Mouse (Mus musculus): ENCODE data around the gene Kxd1.
"Not testable (repeated sequence)": the region's sequence is repeated elsewhere in the genome, so short reads cannot be mapped to it uniquely, and the experiment has no call there.

Kxd1 gene

DNA sequence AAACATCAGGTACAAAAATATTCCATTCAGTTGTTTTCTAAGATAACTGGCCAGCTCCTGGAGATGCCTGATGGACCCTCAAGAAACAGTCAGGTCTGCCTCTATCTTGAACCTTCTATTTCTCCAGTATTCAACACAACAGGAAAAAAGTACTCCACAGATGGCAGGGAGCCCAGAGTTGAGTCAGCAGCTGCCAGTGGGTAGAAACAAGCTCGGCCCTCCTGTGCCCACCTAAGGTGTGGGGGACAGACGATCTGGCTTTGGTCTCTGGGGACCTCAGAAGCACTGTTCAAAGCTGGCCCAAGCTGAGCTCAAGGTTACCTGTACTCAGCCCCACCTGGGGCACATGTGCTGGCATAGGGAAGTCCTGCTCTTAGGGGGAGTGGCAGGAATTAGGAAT is 14.3 kb downstream of the Kxd1 start:
- no peak for DNase-seq (ENCODE audit: low read depth, low spot score)

DNA sequence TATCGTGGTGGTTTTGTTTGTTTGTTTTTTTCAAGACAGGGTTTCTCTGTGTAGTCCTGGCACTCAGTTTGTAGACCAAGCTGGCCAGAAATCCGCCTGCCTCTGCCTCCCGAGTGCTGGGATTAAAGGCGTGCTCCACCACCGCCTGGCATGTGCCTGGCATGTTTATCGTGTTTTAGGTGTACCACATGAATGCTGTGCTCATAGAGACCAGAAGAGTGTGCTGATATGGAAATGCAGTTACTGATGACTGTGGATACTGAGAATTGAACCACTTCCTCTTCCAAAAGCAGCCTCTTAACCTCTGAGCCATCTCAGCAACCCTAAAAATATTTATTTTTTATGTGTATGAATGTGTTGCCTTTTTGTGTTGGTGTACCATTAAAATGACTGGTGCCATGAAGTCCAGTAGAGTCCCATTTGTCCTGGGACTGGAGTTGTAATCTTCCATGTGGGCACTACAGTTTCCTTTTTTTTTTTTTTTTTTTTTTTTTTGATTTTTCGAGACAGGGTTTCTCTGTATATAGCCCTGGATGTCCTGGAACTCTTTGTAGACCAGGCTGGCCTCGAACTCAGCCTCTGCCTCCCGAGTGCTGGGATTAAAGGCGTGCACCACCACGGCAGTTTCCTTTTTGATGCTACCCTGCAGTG is 15.4 kb downstream of the Kxd1 start:
- no peak for DNase-seq (ENCODE audit: low read depth, low spot score)

DNA sequence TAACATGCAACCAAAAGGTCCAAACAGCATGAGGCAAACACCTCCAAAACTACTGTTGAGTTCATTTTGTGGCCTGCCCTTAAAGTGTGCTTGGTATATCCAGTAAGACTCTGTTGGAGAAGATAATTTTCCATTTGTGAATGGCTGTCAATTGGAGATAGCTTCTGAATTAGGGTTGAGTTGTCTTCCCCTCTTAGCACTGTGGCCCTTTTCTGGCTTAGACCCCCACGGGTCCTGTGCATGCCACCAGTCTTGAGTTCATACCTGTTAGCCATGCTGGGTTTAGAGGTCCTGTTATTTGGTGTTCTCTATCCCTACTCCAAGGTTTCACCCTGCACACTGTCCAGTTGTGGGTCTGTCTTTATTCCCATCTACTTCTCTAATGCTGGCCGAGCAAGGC is 16.0 kb downstream of the Kxd1 start:
- no peak for DNase-seq (ENCODE audit: low read depth, low spot score)

DNA sequence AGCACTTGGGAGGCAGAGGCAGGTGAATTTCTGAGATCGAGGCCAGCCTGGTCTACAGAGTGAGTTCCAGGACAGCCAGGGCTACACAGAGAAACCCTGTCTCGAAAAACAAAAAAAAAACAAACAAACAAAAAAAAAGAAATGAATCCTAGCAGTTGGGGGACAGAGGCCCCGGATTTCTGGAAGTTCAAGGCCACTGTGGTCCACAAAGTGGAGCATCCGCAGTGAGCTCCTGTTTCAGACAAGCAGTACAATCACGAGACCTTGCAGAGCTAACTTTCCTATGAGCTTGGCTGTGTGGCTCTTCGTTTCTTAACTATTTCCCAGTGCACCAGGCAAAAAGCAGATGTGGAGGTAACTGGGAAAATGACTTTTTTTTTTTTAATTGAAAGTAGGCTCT is 16.6 kb downstream of the Kxd1 start:
- not testable (repeated sequence) for DNase-seq (ENCODE audit: low read depth, low spot score)

DNA sequence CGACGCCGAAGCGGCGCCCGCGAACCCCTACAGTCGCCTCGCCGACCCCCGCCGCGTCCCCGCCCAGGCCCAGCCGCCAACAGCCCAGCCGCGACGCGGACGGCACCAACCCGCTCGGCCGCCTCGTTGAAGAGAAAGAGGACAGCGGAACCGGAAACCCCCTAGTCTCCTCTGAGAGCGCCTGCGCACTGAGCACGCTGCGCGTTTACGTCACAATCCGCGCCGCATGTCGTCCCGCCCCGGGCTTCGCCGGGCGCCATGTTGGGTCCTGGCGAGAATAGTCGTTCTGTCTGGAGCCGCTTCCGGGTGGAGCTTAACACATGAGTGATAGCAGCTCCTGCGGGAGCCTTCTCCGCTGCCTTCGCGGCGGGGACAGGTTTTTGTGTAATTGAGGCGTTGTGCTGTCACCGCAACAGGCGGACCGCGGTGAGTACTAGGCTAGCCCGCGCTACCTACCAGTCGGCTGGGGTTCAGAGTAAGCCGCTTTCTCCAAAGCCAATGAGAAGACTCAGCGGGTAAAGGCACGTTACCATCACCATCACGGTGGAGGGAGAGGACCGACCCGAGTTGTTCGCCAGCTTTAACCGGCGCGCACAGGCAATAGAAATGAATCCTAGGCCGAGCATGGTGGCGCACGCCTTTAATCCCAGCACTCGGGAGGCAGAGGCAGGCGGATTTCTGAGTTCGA is 17.4 kb downstream of the Kxd1 start, which contains the start of gene Uba52:
Gene Uba52 (minus strand): TSS at position 574 of the 688 bp plus-strand sequence.
- DNase-seq (ENCODE audit: low read depth, low spot score): peak; percentile 96

DNA sequence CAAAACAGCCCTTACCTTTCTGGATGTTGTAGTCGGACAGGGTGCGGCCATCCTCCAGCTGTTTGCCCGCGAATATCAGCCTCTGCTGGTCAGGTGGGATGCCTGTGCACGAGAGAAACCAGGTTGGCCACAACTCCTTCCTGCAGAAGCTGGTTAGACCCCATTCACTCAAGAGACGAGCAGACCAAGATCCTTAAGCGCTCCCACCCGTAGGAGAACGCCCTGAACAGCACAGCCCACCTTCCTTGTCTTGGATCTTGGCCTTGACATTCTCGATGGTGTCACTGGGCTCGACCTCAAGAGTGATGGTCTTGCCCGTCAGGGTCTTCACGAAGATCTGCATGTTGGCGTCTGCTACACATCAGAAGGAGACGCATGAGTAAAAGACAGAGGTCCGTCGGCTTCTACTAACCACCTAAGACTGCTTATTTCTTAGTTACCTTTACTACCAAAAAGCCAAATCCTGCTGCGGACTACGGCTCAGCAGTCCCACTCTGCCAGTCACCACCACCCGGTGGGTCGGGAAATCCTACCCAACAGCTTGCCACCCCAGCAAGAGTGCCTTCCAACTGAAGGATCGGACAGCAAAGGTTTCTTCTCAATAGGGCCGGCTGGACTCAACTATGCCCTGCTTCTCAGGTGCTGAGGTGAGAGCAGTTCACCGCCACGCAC is 18.3 kb downstream of the Kxd1 start:
- no peak for DNase-seq (ENCODE audit: low read depth, low spot score)

DNA sequence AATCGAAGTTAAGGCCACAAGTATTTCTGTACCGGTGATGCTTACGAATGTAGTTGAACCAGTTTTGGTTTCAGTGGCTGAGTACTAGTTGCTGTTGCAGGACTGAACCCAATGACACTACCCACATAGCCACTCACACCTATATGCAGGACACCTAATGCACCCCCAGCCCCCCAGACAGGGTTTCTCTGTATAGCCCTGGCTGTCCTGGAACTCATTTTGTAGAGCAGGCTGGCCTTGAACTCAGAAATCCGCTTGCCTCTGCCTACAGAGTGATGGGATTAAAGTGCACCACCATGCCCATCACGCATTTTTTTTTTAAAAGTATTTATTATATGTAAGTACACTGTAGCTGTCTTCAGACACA is 20.7 kb downstream of the Kxd1 start:
- DNase-seq (ENCODE audit: low read depth, low spot score): peak; percentile 45

DNA sequence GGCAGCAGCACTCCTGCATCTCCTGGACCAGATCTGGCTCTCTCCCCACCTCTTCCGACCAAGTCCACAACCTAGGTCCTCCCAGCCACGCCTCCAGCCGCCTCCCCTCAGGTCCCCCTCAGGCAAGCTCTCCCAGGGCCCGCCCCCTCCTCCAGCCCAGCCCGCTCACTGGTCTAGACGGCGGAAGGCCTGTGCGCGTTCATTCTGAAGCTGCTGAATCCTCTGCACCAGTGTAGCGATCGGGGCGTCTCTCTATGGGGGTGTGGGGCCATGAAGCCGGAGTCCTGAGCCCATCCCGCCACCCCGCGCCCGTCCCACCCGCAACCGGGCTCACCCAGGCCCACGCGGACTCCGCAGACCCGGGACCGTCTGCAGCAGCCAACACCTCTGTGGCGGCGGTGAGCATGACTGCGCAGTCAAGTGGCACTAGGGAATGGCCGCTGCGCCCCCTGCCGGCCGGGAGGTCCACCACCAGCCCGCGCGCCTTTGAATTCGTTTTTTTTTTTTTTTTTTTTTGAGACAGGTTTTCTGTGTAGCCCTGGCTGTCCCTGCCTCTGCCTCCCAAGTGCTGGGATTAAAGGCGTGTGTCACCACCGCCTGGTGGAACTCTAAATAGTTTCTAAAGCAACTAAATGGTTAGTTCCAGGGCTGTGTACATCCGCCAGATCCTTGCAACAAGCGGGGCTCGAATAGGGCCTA is 21.3 kb downstream of the Kxd1 start, which contains the start of gene Rex1bd:
Gene Rex1bd (minus strand): TSS at position 425 of the 699 bp plus-strand sequence.
- DNase-seq (ENCODE audit: low read depth, low spot score): peak; percentile 99

DNA sequence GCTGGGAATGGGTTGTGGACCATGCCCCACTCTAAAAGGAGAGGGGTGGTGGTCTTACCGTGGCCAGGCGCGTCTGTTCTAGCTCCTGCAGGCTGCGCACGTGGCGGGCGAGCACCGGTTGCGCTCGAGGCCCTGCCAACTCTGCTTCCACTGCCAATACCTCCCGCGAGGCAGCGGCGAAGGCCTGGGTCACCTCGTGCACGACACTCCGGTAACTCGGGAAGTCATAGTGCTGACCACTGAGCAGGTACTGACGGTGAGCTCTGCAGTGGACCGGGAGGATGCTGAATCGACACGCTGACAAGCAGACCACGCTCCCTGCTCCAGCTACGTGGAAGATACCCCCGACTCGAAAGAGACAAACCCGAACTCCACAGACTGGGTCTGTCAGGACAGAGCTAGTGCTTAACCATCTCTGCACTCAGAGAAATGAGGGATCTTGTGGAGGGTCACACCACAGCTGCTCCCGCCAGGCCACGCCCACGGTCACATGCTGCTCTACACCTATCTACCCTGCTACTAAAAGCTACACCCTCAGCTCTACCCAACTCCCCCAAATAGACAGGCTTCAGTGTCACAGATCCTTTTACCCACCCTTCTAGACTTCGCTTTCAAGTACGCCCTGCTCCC is 21.9 kb downstream of the Kxd1 start:
- no peak for DNase-seq (ENCODE audit: low read depth, low spot score)

DNA sequence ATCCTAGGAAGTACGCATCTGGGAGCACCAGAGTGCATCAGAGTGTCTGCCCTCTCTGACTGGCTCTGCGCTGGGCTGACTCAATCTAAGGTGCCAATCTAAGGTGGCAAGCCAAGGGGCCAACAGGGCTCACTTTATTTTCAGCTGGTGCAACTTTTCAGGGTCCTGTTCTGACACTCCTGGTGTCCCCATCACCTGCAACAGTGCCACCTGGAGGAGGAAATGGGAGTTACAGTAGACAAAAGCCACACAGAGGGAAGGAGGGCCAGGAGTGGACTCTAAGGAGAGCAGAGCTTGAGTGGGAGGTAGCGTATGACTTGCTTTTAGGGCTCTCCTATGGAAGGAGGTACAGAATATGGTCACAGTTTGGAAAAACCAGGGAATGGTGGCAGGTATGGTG is 22.9 kb downstream of the Kxd1 start:
- DNase-seq (ENCODE audit: low read depth, low spot score): peak; percentile 85

DNA sequence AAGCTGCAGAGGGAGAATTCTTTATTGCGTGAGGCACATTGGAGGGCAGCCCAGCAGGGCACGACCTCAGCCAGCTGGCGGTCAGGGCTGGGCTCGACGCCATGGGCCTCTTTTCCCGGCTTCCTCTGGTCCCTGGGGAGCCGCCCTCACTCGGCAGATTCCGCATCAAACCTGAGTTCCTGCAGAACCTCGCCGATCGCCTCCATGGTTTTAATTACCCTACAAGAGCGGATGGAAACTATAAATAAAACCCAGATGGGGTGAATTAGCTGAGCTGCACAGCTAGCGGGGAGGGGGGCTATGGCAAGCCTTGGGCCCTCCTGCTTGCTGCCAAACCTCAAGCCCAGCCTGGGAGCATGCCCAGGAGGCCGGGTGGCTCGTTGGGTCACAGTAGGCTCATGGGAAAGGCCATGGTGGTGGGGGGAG is 23.5 kb downstream of the Kxd1 start:
- no peak for DNase-seq (ENCODE audit: low read depth, low spot score)

DNA sequence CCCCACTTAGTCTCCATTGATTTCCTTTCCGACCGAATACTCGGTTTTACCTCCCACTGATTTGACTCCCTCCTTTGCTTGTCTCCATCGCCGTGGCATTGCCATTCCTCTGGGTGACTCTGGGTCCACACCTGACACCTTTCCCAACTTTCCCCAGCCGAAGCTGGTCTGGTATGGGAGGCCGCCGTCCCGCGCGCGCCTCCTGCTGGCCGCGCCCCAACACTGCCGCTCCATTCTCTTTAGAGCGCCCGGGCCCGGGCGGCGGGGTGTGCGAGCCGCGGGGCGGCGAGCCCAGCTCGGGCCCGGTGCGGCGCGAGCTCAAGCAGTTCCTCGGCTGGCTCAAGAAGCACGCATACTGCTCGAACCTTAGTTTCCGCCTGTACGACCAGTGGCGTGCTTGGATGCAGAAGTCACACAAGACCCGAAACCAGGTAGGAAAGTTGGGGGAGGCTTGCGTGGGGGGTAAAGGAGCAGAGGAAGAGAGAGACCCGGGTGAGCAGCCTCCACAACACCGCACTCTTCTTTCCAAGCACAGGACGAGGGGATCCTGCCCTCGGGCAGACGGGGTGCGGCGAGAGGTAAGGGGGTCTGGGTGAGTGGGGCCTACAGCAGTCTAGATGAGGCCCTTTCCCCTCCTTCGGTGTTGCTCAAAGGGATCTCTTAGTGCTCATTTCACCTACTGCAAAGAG is 24.6 kb downstream of the Kxd1 start:
- peak; percentile 70 for DNase-seq (ENCODE audit: low read depth, low spot score)

DNA sequence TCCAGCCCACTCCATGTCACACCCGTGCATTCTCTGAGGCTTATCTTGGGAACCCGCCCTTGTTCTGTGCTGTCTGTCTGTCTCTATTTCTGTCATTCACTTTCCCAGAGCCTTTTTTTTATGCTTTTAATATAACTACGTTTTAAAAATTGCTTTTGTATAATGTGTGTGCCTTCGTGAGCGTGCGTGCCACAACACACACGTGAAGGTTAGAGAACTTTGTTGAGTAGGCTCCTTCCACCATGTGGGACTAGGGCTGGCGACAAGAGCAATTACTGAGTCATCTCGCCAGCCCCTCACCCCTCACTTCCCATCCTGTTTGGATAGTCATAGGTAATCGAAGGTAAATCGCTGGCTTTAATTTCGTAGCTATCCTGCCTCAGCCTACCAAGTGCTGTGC is 25.2 kb downstream of the Kxd1 start:
- no peak for DNase-seq (ENCODE audit: low read depth, low spot score)

DNA sequence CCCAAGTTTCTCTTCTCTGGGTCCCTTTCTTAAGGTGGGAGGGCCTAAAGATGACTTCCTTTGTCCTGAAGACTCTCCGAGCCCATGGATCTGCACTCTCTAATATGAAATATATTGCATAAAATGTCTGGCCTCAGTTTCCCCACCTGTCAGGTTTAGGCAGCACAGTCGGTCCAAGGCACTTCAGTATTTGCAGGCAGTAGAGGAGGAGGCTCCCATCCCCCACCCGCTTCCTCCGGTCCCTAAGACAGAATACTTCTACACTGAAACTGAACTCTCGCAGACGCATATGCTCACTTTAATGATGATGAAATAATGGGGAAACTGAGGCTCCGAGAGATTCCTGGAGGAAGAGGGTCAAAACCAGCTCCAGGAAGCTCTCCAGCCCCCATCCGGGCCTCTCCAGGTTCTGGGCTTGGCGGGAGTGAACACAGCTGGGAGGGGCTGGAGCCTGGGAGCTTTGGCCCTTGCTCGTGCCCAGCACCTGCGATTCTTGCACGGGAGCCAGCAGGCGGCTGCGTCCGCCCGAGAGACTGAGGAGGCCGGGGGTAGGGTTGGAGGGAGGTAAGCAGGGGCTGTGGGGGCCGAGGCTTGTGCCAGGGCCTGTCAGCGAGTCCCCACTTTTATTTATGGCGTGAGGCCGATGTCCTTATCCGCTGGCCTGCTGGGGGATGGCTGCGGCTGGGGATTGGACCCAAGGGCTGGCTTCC is 25.8 kb downstream of the Kxd1 start:
- no peak for DNase-seq (ENCODE audit: low read depth, low spot score)

DNA sequence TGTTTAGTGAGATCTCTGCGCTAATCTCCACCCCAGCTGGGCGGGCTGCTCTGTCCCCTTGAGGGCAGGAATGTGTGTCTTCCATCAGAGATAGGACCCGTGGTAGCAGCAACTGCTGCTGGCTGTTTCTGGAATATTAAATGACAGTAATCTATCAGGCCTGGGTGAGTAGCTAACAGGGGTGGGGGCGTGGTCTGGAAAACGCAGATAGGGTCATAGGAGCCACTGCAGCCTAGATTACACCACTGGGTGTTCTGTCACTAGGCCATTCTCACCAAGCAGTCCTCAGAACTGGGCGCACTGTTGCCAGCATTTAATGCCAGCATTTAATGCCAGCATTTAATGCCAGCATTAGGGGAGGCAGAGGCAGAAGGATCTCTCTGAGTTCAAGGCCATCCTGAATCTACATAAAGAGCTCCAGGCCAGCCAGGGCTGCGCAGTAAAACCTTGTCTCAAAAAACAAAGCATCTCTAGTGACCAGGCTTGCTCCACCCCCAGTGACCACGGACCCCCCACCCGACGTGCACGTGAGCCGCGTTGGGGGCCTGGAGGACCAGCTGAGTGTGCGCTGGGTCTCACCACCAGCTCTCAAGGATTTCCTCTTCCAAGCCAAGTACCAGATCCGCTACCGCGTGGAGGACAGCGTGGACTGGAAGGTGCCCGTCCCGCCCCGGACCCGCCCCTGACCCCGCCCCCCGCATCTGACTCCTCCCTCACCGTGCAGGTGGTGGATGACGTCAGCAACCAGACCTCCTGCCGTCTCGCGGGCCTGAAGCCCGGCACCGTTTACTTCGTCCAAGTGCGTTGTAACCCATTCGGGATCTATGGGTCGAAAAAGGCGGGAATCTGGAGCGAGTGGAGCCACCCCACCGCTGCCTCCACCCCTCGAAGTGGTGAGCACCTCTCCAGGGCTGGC is 27.1 kb downstream of the Kxd1 start:
- peak; percentile 45 for DNase-seq (ENCODE audit: low read depth, low spot score)

DNA sequence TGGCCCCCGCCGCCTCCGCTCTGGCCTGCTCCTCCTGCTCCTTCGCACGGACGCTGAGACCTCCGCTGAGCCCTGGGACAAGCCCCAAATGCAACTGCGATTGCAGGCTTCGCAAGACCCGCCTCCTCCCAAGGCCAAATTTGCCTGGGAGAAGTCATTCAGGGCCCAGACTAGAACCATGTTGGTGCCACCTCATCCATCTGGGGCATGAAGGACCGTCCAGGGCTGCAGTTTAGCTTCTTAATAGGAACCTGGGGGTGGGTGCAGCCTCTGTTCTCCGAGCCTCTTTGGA is 32.0 kb downstream of the Kxd1 start:
- no peak for DNase-seq (ENCODE audit: low read depth, low spot score)

DNA sequence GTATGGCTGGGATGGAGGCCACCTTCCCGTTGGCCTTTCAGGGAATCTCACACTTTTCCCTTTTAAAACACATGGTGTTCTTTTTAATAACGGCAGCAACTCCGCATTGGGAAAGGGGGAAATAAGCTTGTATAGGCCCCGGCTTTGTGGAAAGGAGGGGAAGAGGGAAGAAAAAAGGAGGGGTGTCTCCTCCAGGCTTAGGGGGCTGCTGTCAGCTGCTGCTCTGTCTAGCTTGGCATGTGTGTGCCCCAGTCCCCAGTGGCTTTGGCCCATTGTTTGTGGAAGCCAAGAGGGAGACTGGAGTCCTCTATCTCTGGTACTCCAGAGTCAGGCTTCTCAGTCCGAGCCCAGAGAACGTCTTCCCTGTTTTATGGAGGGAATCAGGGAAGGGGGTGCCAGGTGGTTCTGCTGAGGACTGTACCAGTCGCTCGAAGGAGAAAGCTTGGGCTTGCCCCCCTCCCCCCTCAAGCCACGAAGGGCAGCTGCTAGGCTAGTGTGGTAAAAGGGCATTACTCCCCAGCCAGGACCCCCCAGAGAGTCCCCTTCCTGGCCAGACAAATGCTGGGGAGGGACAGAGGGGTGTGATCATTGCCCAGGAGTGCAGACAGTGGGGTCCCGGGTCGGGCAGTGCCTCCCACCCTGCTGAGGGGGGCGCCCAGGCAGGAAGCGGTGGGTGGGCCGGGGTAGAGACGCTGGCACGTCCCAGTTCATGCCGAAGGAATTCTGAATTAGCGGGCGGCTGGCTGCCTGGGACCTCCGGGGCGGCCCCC is 32.6 kb downstream of the Kxd1 start:
- no peak for DNase-seq (ENCODE audit: low read depth, low spot score)

DNA sequence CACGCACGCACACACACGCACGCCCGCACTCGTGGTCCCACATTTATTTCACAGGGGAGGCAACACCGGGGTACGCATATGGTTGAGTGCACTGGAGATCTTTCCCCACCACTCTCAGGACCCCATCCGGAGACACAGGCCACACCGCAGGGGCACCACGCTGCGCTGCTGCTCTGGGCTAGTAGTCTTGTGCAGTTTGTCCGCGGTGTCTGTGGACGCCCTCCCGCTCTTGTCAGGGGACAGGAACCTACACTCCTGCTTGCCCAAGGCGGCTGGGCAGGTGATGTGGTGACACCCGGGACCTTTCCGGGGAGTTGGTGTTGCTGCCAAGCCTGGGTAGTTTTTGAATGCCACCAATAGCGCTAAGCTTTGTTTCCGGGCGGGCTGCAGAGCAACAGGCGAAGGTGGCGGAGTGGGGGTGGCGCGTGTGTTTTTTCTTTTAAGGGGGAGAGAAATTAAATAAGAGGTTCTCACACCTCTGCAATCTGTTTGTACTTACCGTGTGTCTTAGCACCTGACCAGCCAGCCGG is 33.3 kb downstream of the Kxd1 start:
- no peak for DNase-seq (ENCODE audit: low read depth, low spot score)
